Mouse (Mus musculus) neural tube, embryonic 12.5 days (tissue): Measurements from ENCODE around the gene Gm4707. TPM values are rescaled to one million over a fixed set of nuclear protein-coding genes. Genes with fewer than 3 reads are reported as not detected.
A peak's percentile ranks its signal among the peaks of the same experiment; 100 is the strongest.

ENCODE experiments used
- ATAC-seq: fragments of 200-750 bp; cut with Nextera tagmentation; 2 replicates; pipeline ENCODE4 v1.8.0; 2017; ENCODE audit warnings: low read depth, mild to moderate bottlenecking, moderate TSS enrichment, moderate library complexity; ENCODE audit not compliant: low FRiP score
- H3K27ac ChIP-seq: fragments of 300-500 bp; sonication (generic); 2 replicates; pipeline ENCODE4 v1.5.1; 2016
- H3K27me3 ChIP-seq: fragments of 300-500 bp; sonication (generic); replicated peaks from 2 replicates; pipeline ENCODE4 v1.6.1; 2016; ENCODE audit warnings: mild to moderate bottlenecking
- H3K36me3 ChIP-seq: fragments of 300-500 bp; sonication (generic); 2 replicates; pipeline ENCODE4 v1.6.1; 2016; ENCODE audit warnings: mild to moderate bottlenecking
- H3K4me1 ChIP-seq: fragments of 300-500 bp; sonication (generic); 2 replicates; pipeline ENCODE4 v1.6.1; 2016
- H3K4me2 ChIP-seq: fragments of 300-500 bp; sonication (generic); replicated peaks from 2 replicates; pipeline ENCODE4 v1.6.1; 2016; ENCODE audit warnings: mild to moderate bottlenecking
- H3K4me3 ChIP-seq: fragments of 300-500 bp; sonication (generic); 2 replicates; pipeline ENCODE4 v1.5.1; 2016
- H3K9ac ChIP-seq: fragments of 300-500 bp; sonication (generic); 2 replicates; pipeline ENCODE4 v1.6.1; 2016; ENCODE audit warnings: mild to moderate bottlenecking
- H3K9me3 ChIP-seq: fragments of 300-500 bp; sonication (generic); 2 replicates; pipeline ENCODE4 v1.6.1; 2016; ENCODE audit warnings: mild to moderate bottlenecking
- WGBS: fragments of 180-500 bp; shearing (Covaris S2); methylation state at CpG from one replicate; pipeline ENCODE4 v1.1.7; 2016; 5-methylcytosine and 5-hydroxymethylcytosine counted together
- polyA plus RNA-seq: library from polyadenylated mRNA; unstranded; fragments of >200 nt; fragmentation: Nextera tagmentation; extraction: Ambion mirVana; gene quantifications from 2 replicates; pipeline ENCODE4 v1.2.1, GENCODE M21; 2016

The Gm4707 gene
- 2.6 and 3.4 TPM in 2 replicates for polyA plus RNA-seq

DNA sequence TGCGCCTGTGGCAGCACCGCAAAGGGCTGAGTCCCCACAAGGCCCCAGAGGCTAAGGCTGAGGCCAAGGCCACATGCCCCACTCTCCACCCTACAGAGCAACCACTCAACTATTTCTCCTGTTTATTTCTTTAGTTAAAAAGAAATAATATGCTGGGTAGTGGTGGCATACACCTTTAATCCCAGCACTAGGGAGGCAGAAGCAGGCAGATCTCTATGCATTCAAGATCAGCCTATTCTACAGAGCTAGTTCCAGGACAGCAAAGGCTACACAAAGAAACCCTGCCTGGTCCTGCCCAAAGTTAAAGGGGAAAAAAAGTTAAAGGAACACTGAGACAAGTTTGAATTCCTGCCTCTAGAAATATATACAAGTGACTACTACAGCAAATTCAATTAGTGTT lies at the start of gene Gm4707:
Gm4707 (minus strand) TSS at position 101 of the 400 bp plus-strand sequence.
- Histone ChIP-seq H3K27me3 (no peaks in the 10 kb centered on the region), H3K4me1 (no peaks in the 10 kb centered on the region), H3K36me3 (peaks cover 34% of the 10 kb centered on the region), H3K9ac (no peak within 1 kb of the TSS), H3K4me3 (no peak within 1 kb of the TSS), H3K4me2 (no peak within 1 kb of the TSS), H3K27ac (no peak within 1 kb of the TSS), H3K9me3 (no peaks in the 10 kb centered on the region)
- WGBS = 97% methylated on average over 2 of the region's 2 CpGs
- ATAC-seq = no peak

DNA sequence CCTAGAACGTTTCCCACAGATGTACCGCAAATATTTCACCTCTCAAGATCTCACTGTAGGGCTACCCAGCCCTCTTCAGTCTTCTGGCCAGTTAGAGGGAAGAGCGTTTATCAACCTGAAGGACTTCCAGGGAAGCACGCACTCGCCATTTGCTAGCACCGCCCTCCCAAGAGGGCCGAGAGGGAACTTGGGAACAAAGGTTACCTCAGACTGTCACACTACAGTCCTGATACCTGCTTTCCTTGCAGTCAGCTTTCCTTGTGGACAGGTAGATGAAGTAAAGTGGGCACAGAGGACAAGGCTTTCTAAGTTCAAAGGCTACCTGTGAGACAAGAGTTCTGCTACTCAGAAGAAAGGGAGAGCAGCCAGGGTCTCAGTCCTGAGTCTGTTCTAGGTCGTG lies 47.1 kb upstream of the Gm4707 start:
- ATAC-seq = no peak
- H3K4me1 ChIP-seq = no peaks in the 10 kb centered on the region
- H3K9ac ChIP-seq = no peak overlapping the region
- peaks cover 49% of the 10 kb centered on the region for H3K36me3 ChIP-seq
- WGBS = 90% methylated on average over 8 of the region's 8 CpGs
- H3K9me3 ChIP-seq = no peaks in the 10 kb centered on the region
- no peaks in the 10 kb centered on the region for H3K27me3 ChIP-seq
- no peak overlapping the region for H3K4me3 ChIP-seq
- H3K4me2 ChIP-seq = no peak overlapping the region
- no peak overlapping the region for H3K27ac ChIP-seq

DNA sequence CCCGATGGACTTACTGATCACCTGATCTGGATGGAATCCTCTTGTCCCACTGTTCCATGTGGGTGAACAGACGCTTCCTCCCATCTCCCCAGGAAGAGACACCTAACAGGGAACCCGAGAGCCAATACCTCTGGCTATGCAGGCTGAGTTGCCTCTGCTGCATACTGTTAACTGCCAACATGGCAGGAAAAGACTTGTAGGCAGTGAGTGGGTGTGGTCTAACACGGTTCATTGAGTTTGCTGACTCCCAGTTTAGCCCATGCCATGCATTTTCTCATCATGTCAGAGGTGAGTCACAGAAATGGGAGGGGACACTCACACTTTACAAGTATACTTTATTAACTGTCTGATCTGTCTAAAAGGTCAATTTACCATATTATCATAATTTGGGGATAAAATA lies 36.1 kb upstream of the Gm4707 start:
- no peak for ATAC-seq
- Histone ChIP-seq H3K27me3 (no peaks in the 10 kb centered on the region), H3K4me1 (no peaks in the 10 kb centered on the region), H3K27ac (no peak overlapping the region), H3K4me2 (no peak overlapping the region), H3K9me3 (no peaks in the 10 kb centered on the region), H3K36me3 (peaks cover 52% of the 10 kb centered on the region), H3K9ac (no peak overlapping the region), H3K4me3 (no peak overlapping the region)
- WGBS = 95% methylated on average over 4 of the region's 4 CpGs

DNA sequence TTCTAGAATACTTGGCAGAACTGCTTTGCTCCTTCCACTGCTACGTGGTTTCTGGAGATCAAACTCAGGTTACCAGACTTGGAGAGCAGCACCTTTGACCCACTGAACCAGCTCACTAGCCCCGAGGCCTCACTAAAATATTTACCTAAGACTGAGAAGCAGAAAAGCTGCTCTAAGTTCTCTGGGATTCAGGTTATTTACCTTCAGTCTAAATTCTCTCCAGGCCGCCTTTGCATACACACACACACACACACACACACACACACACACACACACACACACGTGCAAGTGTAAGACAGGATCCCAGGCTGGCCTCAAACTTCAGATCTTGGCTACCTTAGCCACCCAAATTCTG lies 31.6 kb upstream of the Gm4707 start:
- H3K27me3 ChIP-seq = no peaks in the 10 kb centered on the region
- H3K4me3 ChIP-seq = no peak overlapping the region
- no peaks in the 10 kb centered on the region for H3K9me3 ChIP-seq
- 77% methylated on average over 4 of the region's 4 CpGs for WGBS
- no peak overlapping the region for H3K9ac ChIP-seq
- peaks cover 18% of the 10 kb centered on the region for H3K36me3 ChIP-seq
- no peak overlapping the region for H3K27ac ChIP-seq
- H3K4me2 ChIP-seq = no peak overlapping the region
- no peak for ATAC-seq
- peaks cover 3% of the 10 kb centered on the region; the same call in 1 of the 2 replicates for H3K4me1 ChIP-seq

DNA sequence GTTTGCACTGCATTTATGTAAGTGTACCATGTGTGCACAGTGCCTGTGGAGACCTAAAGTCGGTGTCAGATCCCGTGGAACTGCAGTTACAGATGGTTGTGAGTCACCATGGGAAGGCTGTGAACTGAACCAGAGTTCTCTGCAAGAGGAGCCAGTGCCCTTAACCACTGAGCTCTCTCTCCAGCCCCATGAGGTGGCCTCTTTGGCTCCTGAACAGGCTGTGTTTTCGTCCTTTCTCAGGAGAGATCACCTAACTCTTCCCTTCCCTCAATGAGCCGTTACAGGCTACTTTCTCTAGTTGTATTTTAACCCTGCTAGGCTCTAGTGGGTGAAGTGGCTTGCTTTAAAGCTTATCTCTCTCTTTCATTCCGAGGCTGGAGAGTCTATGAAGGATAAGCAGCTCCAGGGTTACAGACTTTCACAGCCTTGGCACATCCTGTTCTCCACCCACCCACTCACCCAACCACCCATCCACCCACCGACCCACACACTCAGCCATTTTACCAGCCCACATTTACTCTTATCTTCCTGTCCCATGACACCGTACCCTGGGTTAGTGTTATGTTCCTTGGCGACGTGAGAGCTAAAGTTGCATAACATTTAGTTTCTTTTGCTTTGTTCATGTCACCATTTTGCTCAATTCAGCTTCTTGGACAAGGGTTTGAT lies 31.1 kb upstream of the Gm4707 start:
- Histone ChIP-seq H3K4me3 (no peak overlapping the region), H3K4me1 (peaks cover 3% of the 10 kb centered on the region; the same call in 1 of the 2 replicates), H3K27ac (no peak overlapping the region), H3K4me2 (no peak overlapping the region), H3K9me3 (no peaks in the 10 kb centered on the region), H3K27me3 (no peaks in the 10 kb centered on the region), H3K9ac (no peak overlapping the region), H3K36me3 (peaks cover 13% of the 10 kb centered on the region)
- ATAC-seq = no peak
- 82% methylated on average over 9 of the region's 9 CpGs for WGBS

DNA sequence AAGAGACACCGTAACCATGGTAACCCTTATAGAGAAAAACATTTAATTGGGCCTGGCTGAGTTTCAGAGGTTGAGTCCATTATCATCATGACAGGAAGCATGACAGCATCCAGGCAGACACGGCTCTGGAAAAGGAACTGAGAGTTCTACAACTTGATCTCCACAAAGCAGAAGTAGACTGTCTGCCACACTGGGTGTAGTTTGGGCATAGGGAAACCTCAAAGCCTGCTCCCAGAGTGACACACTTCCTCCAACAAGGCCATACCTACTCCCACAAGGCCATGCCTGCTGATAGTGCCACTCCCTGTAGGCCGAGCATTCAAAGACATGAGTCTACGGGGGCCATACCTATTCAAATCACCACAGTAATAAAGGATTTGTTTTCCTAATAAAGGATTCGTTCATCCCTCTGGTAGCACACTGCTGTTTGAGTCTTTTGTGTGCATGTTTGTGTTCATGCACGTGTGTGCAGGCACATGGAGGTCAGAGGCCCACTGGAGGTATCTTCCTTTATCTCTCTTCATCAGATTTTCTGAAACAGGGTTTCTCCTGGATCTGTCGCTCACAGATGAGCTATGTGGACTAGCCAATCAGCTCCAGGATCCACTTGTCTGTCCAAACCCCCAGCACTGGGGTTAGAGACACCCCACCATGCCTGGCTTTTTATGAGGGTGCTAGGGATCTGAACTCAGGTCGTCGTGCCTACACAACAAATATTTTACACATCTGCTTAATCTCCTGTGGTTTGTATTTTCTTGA lies 30.2 kb upstream of the Gm4707 start:
- Histone ChIP-seq H3K27ac (no peak overlapping the region), H3K4me3 (no peak overlapping the region), H3K4me1 (peaks cover 3% of the 10 kb centered on the region; the same call in 1 of the 2 replicates), H3K4me2 (no peak overlapping the region), H3K27me3 (no peaks in the 10 kb centered on the region), H3K9ac (no peak overlapping the region), H3K9me3 (no peaks in the 10 kb centered on the region), H3K36me3 (peaks cover 5% of the 10 kb centered on the region; the same call in 1 of the 2 replicates)
- no peak for ATAC-seq
- 83% methylated on average over 9 of the region's 9 CpGs for WGBS

DNA sequence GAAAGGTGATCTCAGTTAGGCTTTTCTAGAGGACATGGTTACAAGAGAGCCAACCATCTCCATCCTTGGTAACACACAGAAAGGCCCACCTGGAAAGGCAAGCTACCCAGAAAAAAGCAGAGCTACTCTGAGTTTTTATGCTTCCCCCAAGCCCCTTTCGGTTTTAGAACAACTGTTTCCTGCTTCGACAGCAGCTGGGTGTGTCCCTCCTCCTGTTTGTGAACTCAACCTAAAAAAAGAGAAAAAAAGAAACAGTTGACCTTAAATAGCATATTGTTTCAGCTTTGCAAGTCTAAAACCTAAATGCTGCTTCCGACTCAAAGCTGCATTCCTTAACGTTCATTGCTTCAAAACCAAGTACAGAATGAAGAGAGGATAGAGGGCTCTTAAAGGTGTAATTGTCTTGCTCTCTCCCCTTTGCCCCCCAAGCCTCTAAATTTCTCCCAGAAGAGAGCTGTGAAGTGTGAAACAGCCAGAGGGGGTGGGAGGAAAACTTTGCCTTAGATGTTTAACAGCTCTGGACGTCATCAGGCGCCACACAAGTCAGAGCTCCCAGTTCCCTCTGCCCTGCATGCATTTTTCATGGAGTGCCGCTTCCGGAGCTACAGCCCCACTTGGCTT lies 26.6 kb upstream of the Gm4707 start:
- Histone ChIP-seq H3K27ac (no peak overlapping the region), H3K36me3 (no peaks in the 10 kb centered on the region), H3K4me1 (peaks cover 3% of the 10 kb centered on the region; the same call in 1 of the 2 replicates), H3K27me3 (no peaks in the 10 kb centered on the region), H3K9ac (no peak overlapping the region), H3K4me2 (peak overlapping the region; percentile 12), H3K9me3 (no peaks in the 10 kb centered on the region), H3K4me3 (no peak overlapping the region)
- 29% methylated on average over 8 of the region's 8 CpGs for WGBS
- no peak for ATAC-seq

DNA sequence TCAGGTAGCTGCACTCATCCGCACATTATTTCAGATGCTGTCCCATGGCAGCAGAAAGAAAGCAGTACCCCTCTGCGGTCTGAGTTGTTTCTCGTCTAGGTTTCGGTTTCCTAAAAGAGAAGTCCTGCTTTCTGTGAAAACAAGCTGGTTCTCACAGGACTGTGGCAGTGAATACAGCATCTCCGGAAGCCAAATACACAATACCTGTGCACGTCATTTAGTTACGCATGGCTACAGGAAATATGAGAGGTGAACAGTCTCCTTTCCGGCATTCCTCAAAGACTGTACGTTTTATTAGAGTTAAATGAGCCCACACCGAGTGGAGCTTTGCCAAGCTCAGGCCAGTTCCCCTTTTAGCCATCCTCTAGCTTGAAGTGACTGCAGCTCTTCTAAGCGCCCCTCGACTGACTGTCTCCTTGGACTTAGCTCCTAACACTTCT lies 26.1 kb upstream of the Gm4707 start:
- Histone ChIP-seq H3K9ac (no peak overlapping the region), H3K4me2 (peak overlapping the region; percentile 12), H3K36me3 (no peaks in the 10 kb centered on the region), H3K27ac (no peak overlapping the region), H3K9me3 (no peaks in the 10 kb centered on the region), H3K27me3 (no peaks in the 10 kb centered on the region), H3K4me1 (peaks cover 3% of the 10 kb centered on the region; the same call in 1 of the 2 replicates), H3K4me3 (no peak overlapping the region)
- WGBS = 69% methylated on average over 12 of the region's 12 CpGs
- ATAC-seq = no peak

DNA sequence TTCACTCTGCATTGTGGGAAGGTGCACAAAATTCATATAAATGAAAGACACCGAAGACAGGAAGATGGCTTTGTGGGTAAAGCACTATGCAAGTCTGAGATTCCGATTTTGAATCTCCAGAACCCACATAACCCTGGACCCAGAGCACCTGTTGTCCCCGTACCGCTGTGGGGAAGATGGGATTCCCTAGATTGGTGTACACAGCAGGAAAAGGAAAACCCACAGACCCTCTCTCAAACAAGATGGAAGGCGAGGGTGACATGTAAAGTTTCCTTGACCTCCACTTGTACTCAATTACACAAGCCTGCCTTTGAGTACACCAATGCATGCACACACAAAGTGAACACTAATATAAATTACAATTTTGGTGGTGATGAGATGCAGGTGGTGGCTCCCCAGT lies 25.0 kb upstream of the Gm4707 start:
- no peak overlapping the region for H3K4me3 ChIP-seq
- WGBS = 90% methylated on average over 5 of the region's 5 CpGs
- H3K36me3 ChIP-seq = no peaks in the 10 kb centered on the region

DNA sequence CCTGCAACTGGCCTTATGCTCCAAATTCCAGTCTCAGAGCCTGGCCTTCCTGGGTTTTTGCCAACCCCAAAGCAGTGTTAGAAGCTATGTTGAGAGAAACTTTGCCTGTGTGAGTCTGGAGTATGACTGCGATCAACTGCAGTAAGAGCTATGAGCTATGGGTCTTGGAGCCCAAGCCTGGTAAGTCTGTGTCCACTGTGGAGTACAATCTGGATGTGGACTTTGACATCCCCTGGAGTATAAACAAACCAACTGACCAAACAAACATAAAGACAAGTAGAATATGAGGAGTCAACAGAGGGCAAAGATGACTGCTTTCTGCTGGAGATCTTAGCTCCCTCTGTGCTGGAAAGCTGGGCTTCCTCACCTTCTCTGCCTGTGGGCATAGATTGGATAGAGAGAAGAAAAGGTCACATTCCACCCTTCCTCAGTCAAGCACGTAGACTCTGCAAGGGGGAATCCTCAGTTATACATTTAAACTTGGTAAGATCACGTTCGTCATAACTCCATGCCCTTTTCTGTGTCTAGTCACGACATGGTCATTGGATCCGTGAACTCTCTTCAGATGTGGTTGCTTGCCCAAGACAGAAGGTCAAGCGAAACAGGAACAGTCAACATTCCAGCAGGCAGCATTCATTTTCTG lies 23.8 kb upstream of the Gm4707 start:
- ATAC-seq = no peak
- no peaks in the 10 kb centered on the region for H3K27me3 ChIP-seq
- H3K9ac ChIP-seq = no peak overlapping the region
- no peak overlapping the region for H3K27ac ChIP-seq
- H3K4me3 ChIP-seq = no peak overlapping the region
- H3K9me3 ChIP-seq = no peaks in the 10 kb centered on the region
- no peak overlapping the region for H3K4me2 ChIP-seq
- 93% methylated on average over 7 of the region's 7 CpGs for WGBS
- H3K4me1 ChIP-seq = peaks cover 3% of the 10 kb centered on the region; the same call in 1 of the 2 replicates
- H3K36me3 ChIP-seq = no peaks in the 10 kb centered on the region

More for the DNA sequence above, 25.0 kb upstream of the Gm4707 start:
- no peak overlapping the region for H3K4me2 ChIP-seq
- no peak overlapping the region for H3K9ac ChIP-seq
- H3K9me3 ChIP-seq = no peaks in the 10 kb centered on the region
- H3K27me3 ChIP-seq = no peaks in the 10 kb centered on the region
- no peak overlapping the region for H3K27ac ChIP-seq
- no peak for ATAC-seq
- H3K4me1 ChIP-seq = peaks cover 3% of the 10 kb centered on the region; the same call in 1 of the 2 replicates

DNA sequence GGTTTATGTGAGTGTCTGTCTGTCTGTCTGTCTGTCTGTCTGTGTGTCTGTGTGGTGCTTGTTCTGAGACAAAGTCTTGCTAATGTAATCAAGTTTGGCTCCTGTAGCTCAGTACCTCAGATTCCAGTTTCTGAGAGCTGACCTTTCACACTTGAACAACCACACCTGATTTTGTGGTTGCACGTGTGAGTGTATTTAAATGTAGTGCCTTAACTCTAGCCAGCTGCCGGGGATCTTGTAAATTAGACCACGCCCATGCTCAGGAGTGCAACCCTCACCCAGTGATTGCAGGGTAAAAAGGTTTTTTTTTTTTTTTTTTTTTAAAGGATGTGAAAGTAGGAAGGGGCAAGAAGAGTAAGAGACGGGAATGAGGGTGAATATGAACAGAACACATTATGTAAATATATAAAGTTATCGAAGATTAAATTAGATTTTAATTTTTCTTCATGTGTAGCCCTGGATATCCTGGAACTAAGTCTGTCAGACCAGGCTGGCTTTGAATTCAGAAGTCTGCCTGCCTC lies 19.7 kb upstream of the Gm4707 start:
- Histone ChIP-seq H3K27ac (no peak overlapping the region), H3K27me3 (no peaks in the 10 kb centered on the region), H3K4me1 (0 out of 2 replicates have a peak, but pooled peaks cover under 1% of the 10 kb centered on the region), H3K4me3 (no peak overlapping the region), H3K36me3 (no peaks in the 10 kb centered on the region), H3K4me2 (no peak overlapping the region), H3K9ac (no peak overlapping the region), H3K9me3 (no peaks in the 10 kb centered on the region)
- ATAC-seq = no peak
- 70% methylated on average over 5 of the region's 5 CpGs for WGBS

DNA sequence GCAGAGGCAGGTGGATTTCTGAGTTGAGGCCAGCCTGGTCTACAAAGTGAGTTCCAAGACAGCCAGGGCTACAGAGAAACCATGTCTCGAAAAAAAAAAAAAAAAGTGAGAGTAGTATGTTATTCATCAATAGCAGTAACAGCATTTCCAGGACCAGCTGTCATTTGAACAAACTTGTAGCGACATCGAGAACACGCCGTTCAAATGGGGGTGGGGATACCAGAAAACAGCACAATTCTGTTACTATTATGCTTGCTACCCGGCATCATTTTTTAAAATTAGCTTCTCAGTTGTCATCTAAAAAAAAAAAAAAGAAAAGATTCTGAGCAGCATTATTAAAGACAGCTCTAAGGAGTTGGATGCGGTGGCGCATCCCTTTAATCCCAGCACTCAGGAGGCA lies 17.8 kb upstream of the Gm4707 start:
- Histone ChIP-seq H3K27me3 (no peaks in the 10 kb centered on the region), H3K4me3 (no peak overlapping the region), H3K36me3 (no peaks in the 10 kb centered on the region), H3K9me3 (no peaks in the 10 kb centered on the region), H3K27ac (no peak overlapping the region), H3K4me1 (peaks cover 8% of the 10 kb centered on the region), H3K9ac (no peak overlapping the region), H3K4me2 (no peak overlapping the region)
- ATAC-seq = no peak
- WGBS = 95% methylated on average over 8 of the region's 8 CpGs
